Mouse (Mus musculus) cerebellum, adult 2 months (tissue): ENCODE measurements around the gene Nedd1.

Experiments
- CTCF ChIP-seq: fragments of 200-500 bp; IDR thresholded peaks from 2 replicates; pipeline ENCODE4 v1.5.1; 2011; ENCODE audit warnings: low read depth, mild to moderate bottlenecking, control low read depth, low read length, moderate library complexity, borderline replicate concordance; ENCODE audit not compliant: insufficient read depth
- POLR2A ChIP-seq: fragments of 200-500 bp; IDR thresholded peaks from 2 replicates; pipeline ENCODE4 v1.6.1; 2011; ENCODE audit warnings: low read length, control low read depth, borderline replicate concordance; ENCODE audit not compliant: insufficient read depth

GRCm38 (mm10) chr10:92730339-92730738, 8.1 kb upstream of the Nedd1 start:
- TF ChIP-seq CTCF = no peak
- no peak for TF ChIP-seq POLR2A
